Mouse (Mus musculus) kidney, embryonic 15.5 days (tissue): ENCODE data around the gene Dcun1d4. TPM values are rescaled to one million over a fixed set of nuclear protein-coding genes. Genes with fewer than 3 reads are reported as not detected.

Experiments
- ATAC-seq: fragments of 200-750 bp; cut with Nextera tagmentation; replicated peaks from 2 replicates; pipeline ENCODE4 v1.8.0; 2017; ENCODE audit warnings: moderate TSS enrichment; ENCODE audit not compliant: low FRiP score
- H3K27ac ChIP-seq: fragments of 300-500 bp; sonication (generic); 2 replicates; pipeline ENCODE4 v1.5.1; 2015; ENCODE audit warnings: mild to moderate bottlenecking, inconsistent platforms
- H3K27me3 ChIP-seq: fragments of 300-500 bp; sonication (generic); 2 replicates; pipeline ENCODE4 v1.6.1; 2015; ENCODE audit warnings: inconsistent platforms
- H3K36me3 ChIP-seq: fragments of 300-500 bp; sonication (generic); 2 replicates; pipeline ENCODE4 v1.6.1; 2015; ENCODE audit warnings: inconsistent platforms
- H3K4me1 ChIP-seq: fragments of 300-500 bp; sonication (generic); 2 replicates; pipeline ENCODE4 v1.6.1; 2015; ENCODE audit warnings: inconsistent platforms
- H3K4me2 ChIP-seq: fragments of 300-500 bp; sonication (generic); 2 replicates; pipeline ENCODE4 v1.6.1; 2015; ENCODE audit warnings: moderate library complexity, mild to moderate bottlenecking, inconsistent platforms
- H3K4me3 ChIP-seq: fragments of 300-500 bp; sonication (generic); replicated peaks from 2 replicates; pipeline ENCODE4 v1.5.1; 2015; ENCODE audit warnings: mild to moderate bottlenecking, inconsistent platforms
- H3K9ac ChIP-seq: fragments of 300-500 bp; sonication (generic); 2 replicates; pipeline ENCODE4 v1.6.1; 2015; ENCODE audit warnings: mild to moderate bottlenecking, inconsistent platforms
- H3K9me3 ChIP-seq: fragments of 300-500 bp; sonication (generic); replicated peaks from 2 replicates; pipeline ENCODE4 v1.6.1; 2016; ENCODE audit warnings: inconsistent platforms
- WGBS: fragments of 180-500 bp; shearing (Covaris S2); methylation state at CpG from one replicate; pipeline ENCODE4 v1.1.7; 2015; ENCODE audit warnings: mixed read lengths; 5-methylcytosine and 5-hydroxymethylcytosine counted together
- polyA plus RNA-seq: library from polyadenylated mRNA; unstranded; fragments of >200 nt; fragmentation: Nextera tagmentation; extraction: Ambion mirVana; gene quantifications from 2 replicates; pipeline ENCODE4 v1.2.1, GENCODE M21; 2015

The Dcun1d4 gene
- polyA plus RNA-seq, 1 experiment from 2014 or later: 24.7 TPM

DNA sequence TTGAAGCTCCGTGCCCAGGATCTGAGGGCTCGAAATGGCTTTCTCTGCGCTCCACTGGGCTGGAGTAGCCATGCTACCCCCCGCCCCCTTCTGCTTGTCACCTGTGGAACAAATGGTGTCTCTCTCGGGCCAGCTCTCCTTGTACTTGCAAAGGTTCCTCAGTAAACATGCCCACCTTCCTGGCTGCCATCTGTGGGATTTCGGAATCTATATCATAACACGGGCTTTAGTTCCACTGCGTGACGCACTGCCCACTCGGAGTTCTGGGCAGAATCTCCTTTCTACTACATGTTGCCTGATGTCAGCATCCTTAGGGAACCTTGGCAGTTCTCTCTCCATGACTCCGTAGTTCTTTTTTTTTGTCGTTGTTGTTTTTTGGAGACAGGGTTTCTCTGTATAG lies 56.9 kb downstream of the Dcun1d4 start:
- ATAC-seq: no peak
- Histone ChIP-seq H3K27me3 (no peaks in the 10 kb centered on the region), H3K4me1 (no peaks in the 10 kb centered on the region), H3K27ac (no peak overlapping the region), H3K4me2 (no peak overlapping the region), H3K9me3 (no peaks in the 10 kb centered on the region), H3K36me3 (peaks cover 29% of the 10 kb centered on the region), H3K9ac (no peak overlapping the region), H3K4me3 (no peak overlapping the region)
- WGBS: 79% methylated on average over 12 of the region's 12 CpGs

DNA sequence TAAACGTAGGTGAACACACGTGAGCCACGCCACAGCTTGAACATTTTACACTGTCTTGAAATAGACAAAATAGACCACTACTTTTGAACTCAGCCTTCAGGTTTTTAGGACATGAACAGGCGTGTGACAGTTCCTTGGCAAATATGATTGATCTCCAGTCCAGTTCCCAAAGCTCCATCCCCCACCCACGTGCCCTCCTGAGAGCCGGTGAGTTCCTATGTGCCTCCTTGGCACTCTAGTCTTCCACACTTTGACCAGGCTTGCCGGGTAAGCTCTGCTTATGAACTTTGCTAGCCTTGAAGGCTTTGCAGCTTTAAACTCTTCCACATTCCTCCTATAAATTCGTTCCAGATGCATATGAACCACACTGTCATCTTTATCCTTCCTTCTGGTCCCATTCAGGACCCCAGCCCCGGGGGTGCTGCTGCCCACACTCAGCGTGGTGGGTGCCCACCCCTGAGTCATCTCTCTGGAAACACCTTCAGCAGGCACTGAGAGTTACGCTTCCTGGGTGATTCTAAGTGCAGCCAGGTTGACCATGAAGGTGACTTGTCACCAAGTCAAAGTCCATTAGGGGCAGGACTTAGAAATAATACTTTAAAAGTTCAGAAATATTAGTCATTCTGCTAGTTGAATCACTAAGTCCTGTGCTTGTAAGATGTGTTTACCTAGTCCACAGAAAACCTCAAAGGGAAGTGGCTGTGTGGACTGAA lies 57.9 kb downstream of the Dcun1d4 start:
- H3K36me3 ChIP-seq: peaks cover 25% of the 10 kb centered on the region
- H3K4me1 ChIP-seq: peaks cover 6% of the 10 kb centered on the region
- H3K27me3 ChIP-seq: no peaks in the 10 kb centered on the region
- H3K4me2 ChIP-seq: no peak overlapping the region
- H3K27ac ChIP-seq: no peak overlapping the region
- no peak for ATAC-seq
- no peak overlapping the region for H3K9ac ChIP-seq
- 85% methylated on average over 11 of the region's 11 CpGs for WGBS
- H3K9me3 ChIP-seq: no peaks in the 10 kb centered on the region
- no peak overlapping the region for H3K4me3 ChIP-seq

DNA sequence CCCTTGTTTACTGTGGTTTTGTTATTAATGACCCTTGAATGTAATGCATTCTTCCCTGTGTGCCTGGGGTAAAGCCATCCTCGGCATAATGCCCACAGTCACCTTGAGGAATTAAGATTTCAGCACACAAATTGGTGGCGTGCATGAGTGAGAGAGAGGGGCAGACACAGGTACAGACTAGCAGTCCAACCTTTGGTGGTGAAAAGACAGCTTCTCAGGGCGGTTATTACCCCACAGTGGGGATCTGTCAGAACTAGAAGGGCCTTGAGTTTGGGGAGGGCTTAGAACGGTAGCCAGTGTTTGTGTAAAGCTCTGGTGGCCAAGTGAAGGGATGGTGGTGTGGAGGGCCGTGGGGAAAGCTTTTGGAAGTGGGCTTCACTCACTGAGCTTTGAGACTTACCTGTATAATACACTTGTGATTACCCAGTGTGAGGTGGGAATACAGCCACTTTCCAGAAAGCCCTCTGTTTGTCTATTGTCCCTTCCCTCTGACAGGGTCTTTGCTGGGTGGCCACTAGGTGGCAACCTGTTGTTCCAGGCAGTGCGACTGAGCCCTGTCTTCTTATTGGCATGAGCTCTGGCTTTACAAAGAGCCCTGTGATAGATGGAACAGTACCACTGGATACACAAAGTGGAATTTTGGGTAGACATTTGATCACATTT lies 59.2 kb downstream of the Dcun1d4 start:
- peaks cover 17% of the 10 kb centered on the region for H3K4me1 ChIP-seq
- ATAC-seq: peak; percentile 52; the same call in 1 of the 2 replicates
- H3K27me3 ChIP-seq: no peaks in the 10 kb centered on the region
- no peaks in the 10 kb centered on the region for H3K9me3 ChIP-seq
- H3K9ac ChIP-seq: no peak overlapping the region
- no peak overlapping the region for H3K4me2 ChIP-seq
- H3K36me3 ChIP-seq: peaks cover 20% of the 10 kb centered on the region
- no peak overlapping the region for H3K27ac ChIP-seq
- 51% methylated on average over 6 of the region's 6 CpGs for WGBS
- no peak overlapping the region for H3K4me3 ChIP-seq

DNA sequence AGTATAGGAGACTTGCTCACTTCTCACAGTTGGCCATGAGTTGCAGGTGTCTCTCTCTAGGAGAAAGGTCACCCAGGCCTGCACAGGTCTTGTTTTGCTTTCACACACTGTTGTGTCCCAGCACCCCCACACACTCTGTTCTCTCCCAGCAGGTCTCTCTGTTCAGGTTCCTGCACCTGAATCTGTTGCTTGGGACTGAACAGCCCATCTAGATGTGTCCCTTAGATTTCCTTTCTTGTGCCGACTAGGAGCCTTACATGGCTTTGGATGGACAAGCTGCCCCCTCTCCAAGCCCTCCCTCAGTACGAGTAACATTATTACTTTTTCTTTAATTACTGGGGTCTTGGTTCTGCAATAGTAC lies 59.7 kb downstream of the Dcun1d4 start:
- ATAC-seq: no peak
- Histone ChIP-seq H3K27ac (no peak overlapping the region), H3K9ac (no peak overlapping the region), H3K4me2 (no peak overlapping the region), H3K4me1 (peaks cover 22% of the 10 kb centered on the region), H3K9me3 (no peaks in the 10 kb centered on the region), H3K36me3 (peaks cover 16% of the 10 kb centered on the region), H3K27me3 (no peaks in the 10 kb centered on the region), H3K4me3 (no peak overlapping the region)
- WGBS: 93% methylated on average over 2 of the region's 2 CpGs

DNA sequence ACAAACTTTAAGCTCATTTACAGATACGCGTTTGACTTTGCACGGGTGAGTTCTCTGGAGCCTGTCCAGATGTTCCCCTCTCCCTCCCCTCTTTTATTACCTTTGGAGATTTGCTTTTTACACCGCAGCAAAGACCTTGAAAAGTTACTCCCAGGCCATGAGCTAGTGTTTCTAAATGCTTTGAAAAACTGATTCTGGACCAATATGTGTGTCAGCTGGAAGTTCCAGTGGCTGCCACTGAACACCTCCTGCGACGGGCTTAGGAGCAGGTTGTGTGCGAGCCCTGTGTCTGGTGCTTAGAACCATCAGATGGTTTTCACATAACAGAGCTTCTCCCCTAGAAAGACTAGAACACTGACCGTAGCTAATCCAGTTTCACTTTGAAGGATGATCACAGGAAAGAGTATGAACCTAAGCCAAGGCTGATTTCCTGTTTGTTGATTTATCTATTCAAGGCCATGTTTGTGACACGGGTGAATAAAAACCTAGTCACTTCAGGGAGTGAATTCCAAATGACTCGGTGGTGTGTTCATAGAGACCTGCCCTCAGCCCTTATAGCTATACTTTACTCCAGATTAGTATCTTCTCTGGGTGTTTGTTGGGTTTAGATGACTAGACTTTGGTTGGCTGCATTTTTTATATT lies 63.4 kb downstream of the Dcun1d4 start:
- Histone ChIP-seq H3K9me3 (no peaks in the 10 kb centered on the region), H3K27me3 (no peaks in the 10 kb centered on the region), H3K4me3 (no peak overlapping the region), H3K27ac (peak overlapping the region; percentile 63), H3K36me3 (no peaks in the 10 kb centered on the region), H3K4me2 (peak overlapping the region; percentile 26; the same call in 1 of the 2 replicates), H3K4me1 (peaks cover 31% of the 10 kb centered on the region), H3K9ac (no peak overlapping the region)
- no peak for ATAC-seq
- WGBS: 27% methylated on average over 10 of the region's 10 CpGs

DNA sequence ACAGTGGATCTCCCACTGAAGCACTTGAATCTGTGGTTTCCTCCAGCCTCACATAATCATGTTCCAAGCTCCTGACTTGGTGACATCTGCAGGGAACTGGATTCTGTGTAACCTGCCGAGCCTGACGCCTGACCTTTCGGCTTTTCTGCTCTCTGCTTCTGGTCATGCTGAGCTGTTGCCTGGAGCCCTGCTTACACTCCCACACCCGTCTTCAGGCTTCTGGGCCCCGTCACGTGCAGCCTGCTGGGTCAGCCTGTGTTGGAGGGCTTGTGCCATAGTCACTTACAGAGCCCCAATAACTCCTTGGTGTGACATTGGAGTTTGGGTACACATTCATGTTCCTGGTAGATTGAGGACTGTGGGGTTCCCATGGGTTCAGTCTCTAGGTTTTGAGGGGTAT lies 64.8 kb downstream of the Dcun1d4 start:
- Histone ChIP-seq H3K27me3 (no peaks in the 10 kb centered on the region), H3K4me2 (0 out of 2 replicates have a peak overlapping the region, but pooled peaks have one; percentile 10), H3K4me1 (peaks cover 31% of the 10 kb centered on the region), H3K27ac (peak overlapping the region; percentile 38), H3K4me3 (no peak overlapping the region), H3K36me3 (peaks cover 5% of the 10 kb centered on the region; the same call in 1 of the 2 replicates), H3K9ac (no peak overlapping the region), H3K9me3 (no peaks in the 10 kb centered on the region)
- WGBS: 37% methylated on average over 6 of the region's 6 CpGs
- peak; percentile 82 for ATAC-seq

DNA sequence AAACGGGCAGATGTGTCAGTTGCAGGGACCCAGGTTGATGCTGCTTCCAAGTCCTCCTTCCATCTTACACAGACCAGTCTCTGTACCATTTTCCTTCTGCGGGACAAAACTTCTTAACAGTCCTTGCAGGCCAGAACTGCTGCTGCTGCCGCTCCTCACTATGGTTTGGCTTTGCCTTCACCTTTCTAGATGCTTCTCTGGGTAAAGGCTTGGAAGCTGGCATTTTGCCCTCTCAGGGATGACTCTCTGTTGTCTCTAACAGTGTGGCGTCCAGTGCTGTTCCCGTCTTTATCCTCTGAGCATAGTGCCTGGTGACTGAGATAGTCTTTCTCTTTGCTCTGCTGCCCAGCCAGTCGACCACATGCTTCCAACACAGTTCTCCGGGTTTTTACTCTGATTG lies 66.5 kb downstream of the Dcun1d4 start:
- Histone ChIP-seq H3K36me3 (peaks cover 5% of the 10 kb centered on the region; the same call in 1 of the 2 replicates), H3K27me3 (no peaks in the 10 kb centered on the region), H3K4me1 (peaks cover 31% of the 10 kb centered on the region), H3K27ac (no peak overlapping the region), H3K9me3 (no peaks in the 10 kb centered on the region), H3K4me2 (no peak overlapping the region), H3K9ac (no peak overlapping the region), H3K4me3 (no peak overlapping the region)
- 77% methylated on average over 7 of the region's 7 CpGs for WGBS
- ATAC-seq: no peak

DNA sequence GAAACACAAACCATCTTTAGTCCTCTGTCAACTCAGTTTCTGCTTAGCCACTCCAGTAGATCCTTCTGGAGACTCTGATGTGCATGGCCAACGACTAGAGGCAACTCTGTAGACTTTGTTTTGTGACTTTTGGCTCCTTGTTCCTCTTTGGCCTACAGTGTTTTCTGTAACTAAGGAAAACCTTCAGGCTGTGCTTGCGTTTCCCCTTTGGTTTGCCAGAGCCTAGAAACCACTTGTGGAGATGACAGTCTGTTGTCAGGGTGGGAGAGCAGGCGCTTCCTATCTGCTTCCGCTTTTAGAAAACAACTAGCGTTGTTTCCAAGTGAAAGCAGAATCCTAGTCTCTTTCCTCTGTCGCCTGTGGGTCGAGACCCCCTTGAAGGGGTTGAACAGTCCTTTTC lies 67.4 kb downstream of the Dcun1d4 start:
- 89% methylated on average over 7 of the region's 7 CpGs for WGBS
- H3K9me3 ChIP-seq: no peaks in the 10 kb centered on the region
- no peak overlapping the region for H3K27ac ChIP-seq
- no peaks in the 10 kb centered on the region for H3K27me3 ChIP-seq
- ATAC-seq: no peak
- H3K4me1 ChIP-seq: peaks cover 29% of the 10 kb centered on the region
- H3K9ac ChIP-seq: no peak overlapping the region
- peaks cover 10% of the 10 kb centered on the region; the same call in 1 of the 2 replicates for H3K36me3 ChIP-seq
- H3K4me2 ChIP-seq: no peak overlapping the region
- H3K4me3 ChIP-seq: no peak overlapping the region

DNA sequence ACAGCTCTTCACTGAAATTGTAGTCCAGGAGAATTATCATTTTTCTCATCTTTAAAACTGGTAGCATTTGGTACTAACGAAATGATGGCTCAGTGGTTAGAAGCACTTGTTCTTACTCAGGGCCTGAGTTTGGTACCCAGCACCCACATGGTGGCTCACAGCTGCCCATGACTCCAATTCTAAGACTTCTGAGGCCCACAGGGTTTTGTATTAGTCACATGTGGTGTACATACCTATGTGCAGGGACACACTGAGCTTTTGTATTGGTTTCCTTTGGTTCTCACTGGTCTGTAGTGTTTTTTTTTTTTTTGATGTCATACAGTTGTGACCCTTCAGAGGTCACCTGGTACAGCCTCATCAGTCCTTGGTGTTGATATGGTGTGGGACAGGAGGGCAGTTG lies 68.0 kb downstream of the Dcun1d4 start:
- 94% methylated on average over 1 of the region's 1 CpGs for WGBS

DNA sequence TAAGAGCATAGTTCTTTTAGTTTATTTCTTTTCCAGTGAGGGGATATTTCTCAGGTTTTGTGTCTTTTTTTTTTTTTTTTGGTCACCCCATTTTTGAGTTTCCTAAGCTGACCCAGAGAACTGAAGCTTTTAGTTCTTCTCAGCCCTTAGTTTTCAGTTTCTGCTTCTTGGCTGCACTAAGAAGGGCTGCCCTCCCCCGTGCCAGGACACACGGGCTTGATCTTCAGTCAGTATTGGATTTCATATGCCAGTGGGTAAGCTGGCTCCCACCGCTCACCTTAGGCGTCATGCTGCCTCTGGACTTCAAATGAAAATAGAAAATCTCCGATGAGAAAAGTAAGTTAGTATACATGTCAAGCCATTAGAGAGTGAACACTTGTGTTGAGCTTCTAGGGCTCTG lies 71.0 kb downstream of the Dcun1d4 start:
- H3K4me3 ChIP-seq: no peak overlapping the region
- no peaks in the 10 kb centered on the region for H3K27me3 ChIP-seq
- H3K9me3 ChIP-seq: no peaks in the 10 kb centered on the region
- 58% methylated on average over 5 of the region's 5 CpGs for WGBS
- no peaks in the 10 kb centered on the region for H3K4me1 ChIP-seq
- peaks cover 19% of the 10 kb centered on the region; the same call in 1 of the 2 replicates for H3K36me3 ChIP-seq
- H3K4me2 ChIP-seq: no peak overlapping the region
- no peak for ATAC-seq
- no peak overlapping the region for H3K9ac ChIP-seq
- no peak overlapping the region for H3K27ac ChIP-seq

More for the DNA sequence above, 68.0 kb downstream of the Dcun1d4 start:
- no peaks in the 10 kb centered on the region for H3K9me3 ChIP-seq
- no peak overlapping the region for H3K27ac ChIP-seq
- H3K4me2 ChIP-seq: no peak overlapping the region
- peaks cover 25% of the 10 kb centered on the region for H3K4me1 ChIP-seq
- ATAC-seq: no peak
- H3K9ac ChIP-seq: no peak overlapping the region
- no peak overlapping the region for H3K4me3 ChIP-seq
- H3K36me3 ChIP-seq: peaks cover 15% of the 10 kb centered on the region; the same call in 1 of the 2 replicates
- no peaks in the 10 kb centered on the region for H3K27me3 ChIP-seq

DNA sequence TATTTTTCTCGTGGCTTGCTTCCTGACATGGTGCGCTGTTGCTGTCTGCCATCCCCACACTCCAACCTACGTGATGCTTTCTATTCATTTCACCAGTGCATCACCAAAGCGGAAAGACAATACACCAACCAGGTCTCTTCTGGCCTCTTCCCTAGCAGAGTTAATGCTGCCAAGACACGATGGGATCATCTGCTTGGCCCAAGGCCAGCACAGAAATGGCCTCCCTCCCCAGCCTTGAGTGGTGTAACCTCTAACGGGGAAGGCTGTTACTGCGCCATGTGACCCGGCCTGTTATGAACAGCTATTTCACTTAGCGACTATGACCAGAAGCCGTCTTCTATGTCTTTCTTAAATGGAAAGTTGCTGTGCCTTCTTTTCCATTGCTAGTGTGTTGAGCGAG lies 73.1 kb downstream of the Dcun1d4 start:
- no peak for ATAC-seq
- no peak overlapping the region for H3K27ac ChIP-seq
- 94% methylated on average over 11 of the region's 11 CpGs for WGBS

More for the DNA sequence above, 73.1 kb downstream of the Dcun1d4 start:
- Histone ChIP-seq H3K9me3 (no peaks in the 10 kb centered on the region), H3K36me3 (peaks cover 36% of the 10 kb centered on the region), H3K4me3 (no peak overlapping the region), H3K4me2 (no peak overlapping the region), H3K4me1 (no peaks in the 10 kb centered on the region), H3K9ac (no peak overlapping the region), H3K27me3 (no peaks in the 10 kb centered on the region)
